In the genomic region with DNA sequence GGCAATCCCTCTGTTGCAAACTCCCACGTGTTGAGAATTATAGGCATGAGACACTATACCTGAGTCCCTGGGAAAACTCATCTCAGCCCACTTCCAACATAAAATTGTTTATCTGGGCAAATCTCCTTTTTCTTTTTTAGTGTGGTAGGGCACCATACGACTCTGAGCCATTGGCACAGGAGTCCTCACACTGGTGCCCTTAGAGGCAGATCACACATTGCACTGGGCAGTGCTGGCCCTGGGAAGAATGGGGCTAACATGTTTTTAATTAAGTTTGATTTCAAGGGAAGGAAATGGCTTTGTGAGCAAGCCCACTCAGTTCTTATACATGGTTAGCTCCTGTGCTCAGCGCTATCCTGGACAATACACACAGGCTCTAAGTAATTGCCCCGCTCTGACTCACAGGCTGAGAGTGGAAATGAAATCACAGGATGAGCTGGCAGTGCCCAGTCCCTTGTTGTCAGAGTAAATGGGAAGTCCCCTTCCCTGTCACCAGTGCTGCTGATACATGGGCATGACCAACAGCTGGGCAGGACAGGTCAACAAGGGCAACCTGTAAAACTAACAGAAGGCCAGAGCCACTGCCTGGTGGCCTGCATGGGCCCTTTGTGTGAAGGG, we compare ENCODE assay signal across 15 mouse cellular contexts.
DNase-seq lines count a peak whose midpoint lies in the region; ATAC-seq and TF ChIP-seq lines count a peak whose summit lies in the region.
"Had no signal": no experiment of that assay in that cellular context is flagged by ENCODE, and none has a peak within 500 bp of the region (broad histone marks: within the 10 kb centered on the region; RNA-seq: fewer than 3 reads in every experiment).

No protein-coding gene starts in this region.

- no peak for TF ChIP-seq CTCF in CH12.LX (conservative IDR thresholded peaks at IDR 0.05 in 1 of 2, IDR thresholded peaks at IDR 0.05 in 1 of 2; ENCODE audit: low read depth in 2 of 2, low read length in 2 of 2)

- 70% methylated on average over 4 of the region's 4 CpGs for WGBS in kidney, embryonic 15.5 days
- 25% methylated on average over 4 of the region's 4 CpGs for WGBS in limb, embryonic 11.5 days
- 82% methylated on average over 4 of the region's 4 CpGs for WGBS in forebrain, embryonic 15.5 days

- TF ChIP-seq POLR2A in CH12.LX (IDR thresholded peaks at IDR 0.05; ENCODE audit: low read depth, low read length) = no peak

- H3K4me3 ChIP-seq in kidney, embryonic 15.5 days (replicated peaks) = no peak overlapping the region
- no peak overlapping the region for H3K4me3 ChIP-seq in CH12.LX (replicated peaks in 1 of 3; ENCODE audit: low read depth in 2 of 3, low read length in 2 of 3, poor library complexity in 1 of 3)
- no peak overlapping the region for H3K4me3 ChIP-seq in limb, embryonic 11.5 days (ENCODE audit: low read depth, low read length)
- no peak overlapping the region for H3K4me3 ChIP-seq in forebrain, embryonic 15.5 days
- H3K4me3 ChIP-seq: limb, embryonic 15.5 days; stomach, embryonic 15.5 days had no signal

- no peaks in the 10 kb centered on the region for H3K9me3 ChIP-seq in kidney, embryonic 15.5 days (replicated peaks)
- H3K9me3 ChIP-seq in CH12.LX (replicated peaks; ENCODE audit: low read length) = no peaks in the 10 kb centered on the region
- H3K9me3 ChIP-seq in limb, embryonic 11.5 days (ENCODE audit: control insufficient read depth, low read length) = no peaks in the 10 kb centered on the region
- H3K9me3 ChIP-seq in forebrain, embryonic 15.5 days = no peaks in the 10 kb centered on the region
- H3K9me3 ChIP-seq: limb, embryonic 15.5 days; stomach, embryonic 15.5 days had no signal

- DNase-seq in kidney, adult 8-10 months = no peak
- DNase-seq in CH12.LX (ENCODE audit: extremely low read depth) = peak; percentile 48
- peak; percentile 70 for DNase-seq in adrenal gland, postnatal 14 days
- DNase-seq in limb, embryonic 11.5 days (ENCODE audit: low spot score) = peak; percentile 60
- no peak for DNase-seq in gastrocnemius, adult 8-10 months (ENCODE audit: low spot score in 2 of 2)
- DNase-seq in gastrocnemius, postnatal 36 days = no peak
- DNase-seq: cerebellum, postnatal 25 days; heart, adult 18-20 months; kidney, postnatal 14 days had no signal

- peak; percentile 43; the same call in 1 of the 2 replicates for ATAC-seq in kidney, embryonic 15.5 days (replicated peaks; ENCODE audit: low FRiP score)
- ATAC-seq in limb, embryonic 11.5 days (ENCODE audit: insufficient number of reproducible peaks, low FRiP score, low TSS enrichment, low read depth) = peak; percentile 61
- no peak for ATAC-seq in forebrain, embryonic 15.5 days (replicated peaks)
- ATAC-seq: hindbrain, postnatal 0 days had no signal

- H3K4me1 ChIP-seq in kidney, embryonic 15.5 days = 0 out of 2 replicates have a peak, but pooled peaks cover 9% of the 10 kb centered on the region
- peaks cover 9 to 21% of the 10 kb centered on the region in 2 experiments; a peak in 3 of 4 replicates for H3K4me1 ChIP-seq in CH12.LX (ENCODE audit: control insufficient read depth in 1 of 2, insufficient read depth in 2 of 2)
- peaks cover 17% of the 10 kb centered on the region for H3K4me1 ChIP-seq in limb, embryonic 11.5 days (ENCODE audit: control insufficient read depth, insufficient read depth, low read length)
- peaks cover 11% of the 10 kb centered on the region for H3K4me1 ChIP-seq in forebrain, embryonic 15.5 days
- H3K4me1 ChIP-seq: stomach, embryonic 15.5 days had no signal

- no peaks in the 10 kb centered on the region for H3K79me2 ChIP-seq in CH12.LX (replicated peaks; ENCODE audit: control insufficient read depth, extremely low read depth, insufficient read depth, poor library complexity, severe bottlenecking)

- dilution Hi-C loops in CH12.LX (cut with MboI; ENCODE audit: extremely low pct_ligation_motif_present, extremely low pct_unique_long_range_greater_than_20kb, low sequenced_read_pairs) = no loop called here

- no peak; the same call in 1 of the 2 replicates for TF ChIP-seq RAD21 in CH12.LX (IDR thresholded peaks at IDR 0.05; ENCODE audit: low read depth, low read length)

- H3K4me2 ChIP-seq in kidney, embryonic 15.5 days = no peak overlapping the region
- H3K4me2 ChIP-seq in CH12.LX (ENCODE audit: insufficient read depth, low read depth, poor library complexity, severe bottlenecking) = no peak overlapping the region
- no peak overlapping the region for H3K4me2 ChIP-seq in limb, embryonic 11.5 days (ENCODE audit: low read depth, severe bottlenecking)
- H3K4me2 ChIP-seq in forebrain, embryonic 15.5 days (replicated peaks) = no peak overlapping the region
- H3K4me2 ChIP-seq: limb, embryonic 15.5 days; stomach, embryonic 15.5 days had no signal

- peak; percentile 90 for TF ChIP-seq EP300 in CH12.LX (IDR thresholded peaks at IDR 0.05; ENCODE audit: low read length)

- no peak overlapping the region for H3K27ac ChIP-seq in kidney, embryonic 15.5 days
- no peak overlapping the region for H3K27ac ChIP-seq in CH12.LX (ENCODE audit: insufficient read depth, low read depth)
- peak overlapping the region; percentile 42 for H3K27ac ChIP-seq in limb, embryonic 11.5 days (replicated peaks; ENCODE audit: low read depth, low read length)
- H3K27ac ChIP-seq in forebrain, embryonic 15.5 days (replicated peaks) = no peak overlapping the region
- H3K27ac ChIP-seq: hindbrain, postnatal 0 days; limb, embryonic 15.5 days; macrophage; stomach, embryonic 15.5 days had no signal

- H3K36me3 ChIP-seq in kidney, embryonic 15.5 days = no peaks in the 10 kb centered on the region
- H3K36me3 ChIP-seq in CH12.LX (replicated peaks in 1 of 2; ENCODE audit: control insufficient read depth in 1 of 2, insufficient read depth in 1 of 2, low read length in 1 of 2) = no peaks in the 10 kb centered on the region
- H3K36me3 ChIP-seq in limb, embryonic 11.5 days (ENCODE audit: control insufficient read depth, insufficient read depth, low read length) = no peaks in the 10 kb centered on the region
- no peaks in the 10 kb centered on the region for H3K36me3 ChIP-seq in forebrain, embryonic 15.5 days
- H3K36me3 ChIP-seq: limb, embryonic 15.5 days; stomach, embryonic 15.5 days had no signal

- intact Hi-C loops in gastrocnemius, postnatal 36 days (cut with DNase I) = no loop called here

- in situ Hi-C loops in CH12.LX (cut with MboI; ENCODE audit: low pct_ligation_motif_present, low pct_unique_long_range_greater_than_20kb, low sequenced_read_pairs) = no loop called here

- no peak overlapping the region for H3K9ac ChIP-seq in kidney, embryonic 15.5 days
- no peak overlapping the region for H3K9ac ChIP-seq in CH12.LX (ENCODE audit: insufficient read depth, low read depth)
- H3K9ac ChIP-seq in limb, embryonic 11.5 days (ENCODE audit: low read length) = 0 out of 2 replicates have a peak overlapping the region, but pooled peaks have one; percentile 17
- H3K9ac ChIP-seq in forebrain, embryonic 15.5 days (replicated peaks) = no peak overlapping the region
- H3K9ac ChIP-seq: limb, embryonic 15.5 days; stomach, embryonic 15.5 days had no signal

- H3K27me3 ChIP-seq in kidney, embryonic 15.5 days = no peaks in the 10 kb centered on the region
- no peaks in the 10 kb centered on the region for H3K27me3 ChIP-seq in CH12.LX (replicated peaks)
- no peaks in the 10 kb centered on the region for H3K27me3 ChIP-seq in limb, embryonic 11.5 days (ENCODE audit: control insufficient read depth, insufficient read depth, low read length)
- no peaks in the 10 kb centered on the region for H3K27me3 ChIP-seq in forebrain, embryonic 15.5 days
- H3K27me3 ChIP-seq: stomach, embryonic 15.5 days had no signal

TF ChIP-seq in CH12.LX, 34 proteins besides CTCF, POLR2A, EP300 and RAD21:
- TF ChIP-seq JUND (conservative IDR thresholded peaks at IDR 0.05; ENCODE audit: low read depth, low read length) = peak; percentile 72
- peak; percentile 94 for TF ChIP-seq IRF4 (IDR thresholded peaks at IDR 0.05; ENCODE audit: low read depth, low read length)
- TF ChIP-seq TCF12 (IDR thresholded peaks at IDR 0.05; ENCODE audit: low read depth, low read length) = peak; percentile 77
- no peak for TF ChIP-seq MAZ (IDR thresholded peaks at IDR 0.05; ENCODE audit: low read depth, low read length)
- 0 out of 2 replicates have a peak, but pooled peaks have one; percentile 49 for TF ChIP-seq SIN3A (IDR thresholded peaks at IDR 0.05; ENCODE audit: low read length)
- TF ChIP-seq BHLHE40 (IDR thresholded peaks at IDR 0.05; ENCODE audit: low read depth, low read length) = peak; percentile 56; the same call in 1 of the 2 replicates
- peak; percentile 64 for TF ChIP-seq JUN (IDR thresholded peaks at IDR 0.05; ENCODE audit: insufficient read depth, low read depth, low read length)
- TF ChIP-seq MAX (IDR thresholded peaks at IDR 0.05; ENCODE audit: low read length) = no peak
- peak; percentile 83; the same call in 1 of the 2 replicates for TF ChIP-seq MEF2A (IDR thresholded peaks at IDR 0.05; ENCODE audit: borderline replicate concordance, low read depth, low read length)
- peak; percentile 13 for TF ChIP-seq SMC3 (IDR thresholded peaks at IDR 0.05; ENCODE audit: low read depth, low read length)
- peak; percentile 77 for TF ChIP-seq ETS1 (conservative IDR thresholded peaks at IDR 0.05; ENCODE audit: low read depth, low read length)
TF ChIP-seq in CH12.LX: peak in this region for 9.

Comparison
In these comparisons a context has a peak if more than half of its experiments do, and no peak if none do; other contexts are left out.
1. DNase-seq: peak in CH12.LX (single experiment), adrenal gland, postnatal 14 days (single experiment) and limb, embryonic 11.5 days (single experiment); none in kidney, adult 8-10 months (0 of 2), gastrocnemius, adult 8-10 months (0 of 2) and gastrocnemius, postnatal 36 days (0 of 2).